Mouse (Mus musculus) liver, adult 2 months (tissue): ENCODE data around the gene Cxcr1. TPM values are rescaled to one million over a fixed set of nuclear protein-coding genes. Genes with fewer than 3 reads are reported as not detected.
A peak's percentile ranks its signal among the peaks of the same experiment; 100 is the strongest.

Experiments used
- DNase-seq: peaks from one replicate; pipeline ENCODE4 v3.0.0-alpha.2; 2011; ENCODE audit warnings: low read depth, low spot score; ENCODE audit errors: extremely low read depth
- H3K27ac ChIP-seq: fragments of 200-500 bp; replicated peaks from 2 replicates; pipeline ENCODE4 v1.5.1; 2012; ENCODE audit warnings: low read depth, mild to moderate bottlenecking, control low read depth, inconsistent platforms, low read length; ENCODE audit not compliant: insufficient read depth
- H3K27me3 ChIP-seq: fragments of 200-500 bp; 2 replicates; pipeline ENCODE4 v1.6.1; 2012; ENCODE audit warnings: mild to moderate bottlenecking, moderate library complexity, low read length, inconsistent platforms; ENCODE audit not compliant: control insufficient read depth, insufficient read depth
- H3K36me3 ChIP-seq: fragments of 200-500 bp; 2 replicates; pipeline ENCODE4 v1.6.1; 2012; ENCODE audit warnings: low read length, inconsistent platforms; ENCODE audit not compliant: control insufficient read depth, insufficient read depth
- H3K4me1 ChIP-seq: fragments of 200-500 bp; 2 replicates; pipeline ENCODE4 v1.6.1; 2011; ENCODE audit warnings: low read length; ENCODE audit not compliant: control insufficient read depth, insufficient read depth
- H3K4me3 ChIP-seq: fragments of 200-500 bp; 2 replicates; pipeline ENCODE4 v1.5.1; 2011; ENCODE audit warnings: low read depth, mild to moderate bottlenecking, control low read depth, low read length, moderate library complexity; ENCODE audit not compliant: insufficient read depth
- H3K79me2 ChIP-seq: fragments of 200-500 bp; 2 replicates; pipeline ENCODE4 v1.6.1; 2012; ENCODE audit warnings: inconsistent platforms, mild to moderate bottlenecking, low read length, moderate library complexity; ENCODE audit not compliant: control insufficient read depth, insufficient read depth
- H3K9ac ChIP-seq: fragments of 200-500 bp; 2 replicates; pipeline ENCODE4 v1.6.1; 2012; ENCODE audit warnings: low read depth, mild to moderate bottlenecking, control low read depth, inconsistent platforms, low read length
- CTCF ChIP-seq: fragments of 200-500 bp; IDR thresholded peaks from 2 replicates; pipeline ENCODE4 v1.5.1; 2011; ENCODE audit warnings: low read depth, low read length, control low read depth
- POLR2A ChIP-seq: fragments of 200-500 bp; IDR thresholded peaks from 2 replicates; pipeline ENCODE4 v1.6.1; 2011; ENCODE audit warnings: low read length, control low read depth; ENCODE audit not compliant: insufficient read depth; ENCODE audit errors: extremely low read depth
- WGBS: fragments of 180-500 bp; shearing (Covaris S2); methylation state at CpG from one replicate; pipeline ENCODE4 v1.1.7; 2018; 5-methylcytosine and 5-hydroxymethylcytosine counted together
- polyA plus RNA-seq: library from polyadenylated mRNA; depleted of rRNA; stranded (reverse); fragments of >200 nt; gene quantifications from 2 replicates; pipeline ENCODE4 v1.2.3, GENCODE M21; 2012; rRNA removed
- total RNA-seq: library from RNA; depleted of rRNA; stranded (reverse); fragments of >200 nt; gene quantifications from 2 replicates; pipeline ENCODE4 v1.2.3, GENCODE M21; 2014; rRNA removed

Gene Cxcr1
- total RNA-seq (not detected in 2 replicates), polyA plus RNA-seq (not detected in 2 replicates)

DNA sequence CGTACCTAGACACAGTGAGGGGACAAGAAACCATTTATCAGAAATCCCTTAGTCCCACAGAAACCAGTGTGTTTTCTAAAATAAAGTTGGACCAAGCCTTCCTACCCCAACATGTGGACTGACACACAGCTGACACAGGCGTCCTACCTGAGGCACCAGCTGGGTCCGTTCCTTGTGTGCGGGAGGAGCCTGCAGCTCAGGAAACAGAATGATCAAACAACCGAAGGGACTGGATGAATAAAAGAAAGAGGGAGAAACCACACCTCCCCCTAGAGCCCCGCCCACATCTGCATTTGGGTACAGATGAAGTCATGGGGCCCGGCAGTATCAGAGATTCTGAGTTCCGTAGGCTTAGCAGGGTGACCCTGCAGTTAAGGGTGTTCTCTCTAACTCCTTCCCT is at the start of gene Cxcr1:
Gene Cxcr1 (minus strand): TSS at position 187 of the 400 bp plus-strand sequence.
- H3K36me3 ChIP-seq = no peaks in the 10 kb centered on the region
- 83% methylated on average over 8 of the region's 8 CpGs for WGBS

GRCm38 (mm10) chr1:74240832-74241231 is 46.4 kb upstream of the Cxcr1 start:
- H3K27ac ChIP-seq = no peak overlapping the region
- TF ChIP-seq POLR2A (no peak), CTCF (no peak)
- H3K9ac ChIP-seq = no peak overlapping the region
- peaks cover 56% of the 10 kb centered on the region for H3K79me2 ChIP-seq
- H3K36me3 ChIP-seq = no peaks in the 10 kb centered on the region
- H3K4me3 ChIP-seq = no peak overlapping the region
- peaks cover 8% of the 10 kb centered on the region for H3K4me1 ChIP-seq
- no peaks in the 10 kb centered on the region for H3K27me3 ChIP-seq
- WGBS = 37% methylated on average over 4 of the region's 4 CpGs
- DNase-seq = no peak

More for the DNA sequence above, at the start of gene Cxcr1:
- no peak within 1 kb of the TSS for H3K9ac ChIP-seq
- H3K27ac ChIP-seq = no peak within 1 kb of the TSS
- H3K4me3 ChIP-seq = no peak within 1 kb of the TSS
- TF ChIP-seq CTCF (no peak), POLR2A (no peak)
- no peaks in the 10 kb centered on the region for H3K27me3 ChIP-seq
- DNase-seq = no peak
- peaks cover 30% of the 10 kb centered on the region for H3K4me1 ChIP-seq
- H3K79me2 ChIP-seq = no peaks in the 10 kb centered on the region

GRCm38 (mm10) chr1:74240311-74240710 is 45.9 kb upstream of the Cxcr1 start:
- Histone ChIP-seq H3K79me2 (peaks cover 51% of the 10 kb centered on the region), H3K36me3 (no peaks in the 10 kb centered on the region), H3K9ac (no peak overlapping the region), H3K4me3 (no peak overlapping the region), H3K27ac (no peak overlapping the region), H3K4me1 (peaks cover 5% of the 10 kb centered on the region), H3K27me3 (no peaks in the 10 kb centered on the region)
- no peak for DNase-seq
- TF ChIP-seq POLR2A (no peak), CTCF (no peak)
- WGBS = 46% methylated on average over 6 of the region's 6 CpGs

DNA sequence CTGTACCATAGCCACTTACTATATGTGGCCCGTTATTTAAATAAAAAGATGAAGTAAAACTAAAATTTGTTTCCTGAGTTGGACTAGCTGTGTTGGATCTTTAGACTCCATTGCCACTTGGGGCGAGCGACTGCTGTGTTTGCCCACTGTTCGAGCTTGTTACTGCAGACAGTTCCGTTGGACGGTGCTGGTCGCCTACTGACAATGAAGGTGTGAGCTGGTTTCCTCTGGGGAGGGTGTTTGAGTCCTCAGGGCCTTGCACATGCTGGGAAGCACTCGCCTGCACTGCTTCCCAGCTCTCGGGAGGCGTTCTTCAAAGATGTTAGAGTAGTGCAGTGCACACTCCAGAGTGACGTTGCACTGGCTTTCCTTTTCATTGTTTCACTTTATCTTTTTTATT is 45.2 kb upstream of the Cxcr1 start:
- no peak for TF ChIP-seq CTCF
- no peak for TF ChIP-seq POLR2A
- Histone ChIP-seq H3K4me3 (no peak overlapping the region), H3K4me1 (peaks cover 4% of the 10 kb centered on the region), H3K9ac (no peak overlapping the region), H3K27ac (no peak overlapping the region), H3K79me2 (peaks cover 47% of the 10 kb centered on the region), H3K27me3 (no peaks in the 10 kb centered on the region), H3K36me3 (no peaks in the 10 kb centered on the region)
- no peak for DNase-seq
- WGBS = 46% methylated on average over 11 of the region's 11 CpGs

DNA sequence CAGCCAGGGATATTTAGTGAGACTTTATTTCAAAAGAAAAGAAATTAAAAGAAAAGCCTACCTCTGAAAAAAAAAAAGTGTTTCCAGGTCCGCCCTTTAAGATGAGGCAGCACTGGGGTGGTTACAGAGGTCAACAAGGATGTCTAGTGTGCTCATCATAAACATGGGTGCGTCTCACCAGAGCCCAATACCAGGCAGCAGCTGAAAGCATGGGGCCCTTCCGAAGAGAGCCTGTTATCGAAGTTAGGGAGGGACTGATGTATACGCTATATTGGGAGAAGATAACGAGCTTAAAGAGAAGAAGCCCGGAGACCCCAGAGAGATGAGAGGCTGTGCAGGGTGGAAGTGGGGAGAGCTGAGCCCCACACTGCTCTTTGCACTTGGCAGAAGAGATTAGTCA is 44.7 kb upstream of the Cxcr1 start:
- H3K4me3 ChIP-seq = no peak overlapping the region
- H3K4me1 ChIP-seq = peaks cover 4% of the 10 kb centered on the region
- no peak overlapping the region for H3K9ac ChIP-seq
- H3K36me3 ChIP-seq = no peaks in the 10 kb centered on the region
- no peaks in the 10 kb centered on the region for H3K27me3 ChIP-seq
- no peak for DNase-seq
- no peak overlapping the region for H3K27ac ChIP-seq
- peaks cover 43% of the 10 kb centered on the region for H3K79me2 ChIP-seq
- TF ChIP-seq POLR2A (no peak), CTCF (no peak)
- 54% methylated on average over 7 of the region's 7 CpGs for WGBS

GRCm38 (mm10) chr1:74238136-74238535 is 43.7 kb upstream of the Cxcr1 start:
- TF ChIP-seq POLR2A = no peak
- TF ChIP-seq CTCF = no peak
- Histone ChIP-seq H3K27ac (no peak overlapping the region), H3K79me2 (peaks cover 39% of the 10 kb centered on the region), H3K36me3 (no peaks in the 10 kb centered on the region), H3K4me3 (peak overlapping the region; percentile 48), H3K27me3 (no peaks in the 10 kb centered on the region), H3K4me1 (peaks cover 4% of the 10 kb centered on the region), H3K9ac (no peak overlapping the region)
- 50% methylated on average over 1 of the region's 1 CpGs for WGBS
- DNase-seq = no peak
